Mouse (Mus musculus) lung, adult 2 months (tissue): ENCODE measurements around the gene Gpank1.

Source experiments
- CTCF ChIP-seq: fragments of 200-500 bp; IDR thresholded peaks from 2 replicates; pipeline ENCODE4 v1.5.1; 2011; ENCODE audit warnings: mild to moderate bottlenecking, low read length, control low read depth; ENCODE audit not compliant: insufficient read depth
- POLR2A ChIP-seq: fragments of 200-500 bp; IDR thresholded peaks from 2 replicates; pipeline ENCODE4 v1.6.1; 2011; ENCODE audit warnings: low read depth, mild to moderate bottlenecking, control low read depth, low read length, borderline replicate concordance; ENCODE audit errors: extremely low read depth

DNA sequence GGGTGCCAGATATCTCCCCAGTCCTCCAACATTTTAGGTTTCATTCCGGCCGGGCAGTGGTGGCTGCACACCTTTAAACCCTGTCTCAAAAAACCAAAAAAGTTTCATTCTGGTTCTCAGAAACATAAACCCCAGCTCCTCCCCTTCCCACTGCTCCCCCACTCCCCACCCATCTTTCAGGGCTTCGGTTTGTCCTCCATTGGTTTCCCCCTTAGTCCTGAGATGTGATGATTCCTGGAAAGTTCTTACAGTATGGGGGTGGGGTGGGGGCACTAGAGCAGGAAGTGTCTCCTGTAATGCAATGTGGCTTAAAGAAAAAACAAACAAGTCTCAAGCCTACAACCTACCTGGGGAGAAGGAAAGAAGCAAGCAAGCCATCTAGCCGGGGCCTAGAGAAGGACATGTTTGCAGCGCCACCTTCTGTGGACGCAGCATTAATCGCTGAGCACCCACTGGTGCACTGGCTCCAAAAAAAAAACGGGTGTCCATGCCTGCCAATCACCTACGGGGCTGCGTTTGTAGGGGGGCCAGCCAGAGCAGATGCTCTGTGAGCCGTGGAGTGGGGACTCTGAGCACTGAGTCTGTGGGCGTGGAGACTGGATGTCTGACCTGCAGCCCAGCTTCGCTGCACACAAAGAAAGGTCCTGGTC is 15.4 kb upstream of the Gpank1 start:
- peak; percentile 66; the same call in 1 of the 2 replicates for TF ChIP-seq CTCF
- no peak for TF ChIP-seq POLR2A
